Mouse (Mus musculus): Measurements from ENCODE around the gene Uaca. TPM values are rescaled to one million over a fixed set of nuclear protein-coding genes. Genes with fewer than 3 reads are reported as not detected.
A peak's percentile ranks its signal among the peaks of the same experiment; 100 is the strongest.

The Uaca gene
- polyA plus RNA-seq, 1 experiment, result 13.8 TPM

DNA sequence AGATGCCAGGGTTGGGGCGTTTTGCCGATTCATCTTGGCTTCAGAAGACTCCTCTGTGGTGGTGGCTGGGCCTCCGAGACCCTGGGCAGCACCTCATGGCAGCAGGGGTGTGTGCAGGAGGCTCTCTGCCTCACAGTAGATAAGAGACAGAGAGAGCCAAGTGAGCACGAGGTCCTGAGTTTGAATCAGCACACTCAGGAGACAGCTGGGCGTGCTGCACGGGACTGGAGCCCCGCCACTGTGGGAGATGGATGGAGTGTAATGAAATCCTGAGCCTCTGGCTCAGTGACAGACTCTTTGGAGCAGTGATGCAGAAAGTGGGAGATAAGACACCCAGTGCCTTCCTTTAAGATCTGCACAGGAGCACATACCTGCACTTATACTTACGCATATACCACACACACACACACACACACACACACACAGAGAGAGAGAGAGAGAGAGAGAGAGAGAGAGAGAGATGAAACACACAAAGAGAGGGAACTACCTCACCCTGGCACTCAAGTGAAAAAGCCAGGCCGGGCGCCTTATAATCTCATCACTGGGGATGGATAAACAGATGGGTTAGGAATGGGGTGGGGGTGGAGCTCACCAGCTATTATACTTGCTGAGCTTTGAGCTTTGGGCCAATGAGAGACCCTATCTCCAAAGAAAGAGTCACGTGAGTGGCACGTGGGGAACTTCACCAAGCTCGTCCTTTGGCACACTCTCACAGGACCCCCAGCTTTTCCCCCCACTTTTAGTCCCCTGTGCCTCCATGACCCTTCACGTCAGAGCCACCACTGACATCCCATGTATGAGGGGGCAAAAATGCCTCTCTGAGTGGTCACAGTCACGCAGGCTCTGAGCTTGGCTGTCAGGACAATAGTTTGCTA is 37.2 kb upstream of the Uaca start:
- peak; percentile 8 for DNase-seq
- no peak overlapping the region for H3K4me3 ChIP-seq (replicated peaks; ENCODE audit: extremely low read depth, low read depth, low read length)
- TF ChIP-seq CTCF (IDR thresholded peaks at IDR 0.05; ENCODE audit: insufficient read depth, low read length) (no peak), POLR2A (IDR thresholded peaks at IDR 0.05; ENCODE audit: borderline replicate concordance, extremely low read depth, low read depth, low read length) (no peak)
- H3K4me1 ChIP-seq (ENCODE audit: control insufficient read depth, insufficient read depth, low read length), result no peaks in the 10 kb centered on the region
- WGBS, result 75% methylated on average over 15 of the region's 15 CpGs

DNA sequence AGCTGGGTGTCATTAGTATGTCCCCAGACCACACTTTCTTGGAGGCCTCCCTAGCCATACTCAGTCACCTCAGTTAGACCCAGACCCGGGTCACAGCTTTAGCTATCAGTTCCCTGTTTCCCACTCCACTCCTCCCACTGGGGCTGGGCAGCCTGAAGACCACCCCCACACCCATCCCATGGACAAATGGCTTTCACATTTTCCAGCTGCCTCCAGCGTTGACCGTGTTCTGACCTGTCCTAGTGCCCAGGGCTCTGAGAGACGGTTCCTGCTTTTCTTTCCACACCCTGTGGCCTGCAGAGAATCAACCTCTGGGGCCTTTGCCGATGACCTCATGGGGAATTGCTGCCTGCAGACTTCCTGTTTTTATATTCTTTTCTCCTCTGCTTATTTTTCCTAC is 36.5 kb upstream of the Uaca start:
- Histone ChIP-seq H3K4me3 (replicated peaks; ENCODE audit: extremely low read depth, low read depth, low read length) (no peak overlapping the region), H3K4me1 (ENCODE audit: control insufficient read depth, insufficient read depth, low read length) (no peaks in the 10 kb centered on the region)
- DNase-seq, result no peak
- TF ChIP-seq CTCF (IDR thresholded peaks at IDR 0.05; ENCODE audit: insufficient read depth, low read length), result no peak
- no peak for TF ChIP-seq POLR2A (IDR thresholded peaks at IDR 0.05; ENCODE audit: borderline replicate concordance, extremely low read depth, low read depth, low read length)
- WGBS, result 26% methylated on average over 5 of the region's 5 CpGs

DNA sequence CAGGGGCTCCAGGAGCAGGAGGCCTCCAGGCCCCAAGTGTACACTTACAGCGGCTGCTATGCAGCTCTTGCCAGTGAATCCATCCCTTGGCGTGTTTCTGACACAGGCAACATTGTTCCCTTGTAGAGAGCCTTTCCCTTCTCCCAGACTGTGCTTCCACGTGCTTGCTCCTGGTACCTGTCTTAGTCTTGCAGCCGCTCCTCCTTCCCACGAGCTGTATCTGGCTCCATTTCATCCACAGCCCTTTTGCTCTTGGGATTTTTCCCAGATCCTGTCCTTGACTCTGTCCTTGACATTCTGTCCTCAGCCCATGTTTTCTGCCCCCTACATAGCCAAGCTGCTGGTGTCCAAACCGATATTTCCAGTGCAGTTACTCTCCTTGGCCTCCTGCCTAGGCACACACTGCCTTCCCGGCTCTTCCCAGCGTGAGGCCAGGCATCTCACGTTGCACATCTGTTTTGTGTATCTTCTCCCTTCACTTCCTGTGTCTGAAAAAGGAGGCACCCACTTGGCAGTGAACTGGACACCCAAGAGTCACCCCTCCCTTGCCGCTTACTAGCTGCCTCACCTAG is 34.8 kb upstream of the Uaca start:
- Histone ChIP-seq H3K4me3 (replicated peaks; ENCODE audit: extremely low read depth, low read depth, low read length) (no peak overlapping the region), H3K4me1 (ENCODE audit: control insufficient read depth, insufficient read depth, low read length) (no peaks in the 10 kb centered on the region)
- TF ChIP-seq CTCF (IDR thresholded peaks at IDR 0.05; ENCODE audit: insufficient read depth, low read length) (no peak), POLR2A (IDR thresholded peaks at IDR 0.05; ENCODE audit: borderline replicate concordance, extremely low read depth, low read depth, low read length) (no peak)
- DNase-seq, result no peak
- 58% methylated on average over 10 of the region's 10 CpGs for WGBS

DNA sequence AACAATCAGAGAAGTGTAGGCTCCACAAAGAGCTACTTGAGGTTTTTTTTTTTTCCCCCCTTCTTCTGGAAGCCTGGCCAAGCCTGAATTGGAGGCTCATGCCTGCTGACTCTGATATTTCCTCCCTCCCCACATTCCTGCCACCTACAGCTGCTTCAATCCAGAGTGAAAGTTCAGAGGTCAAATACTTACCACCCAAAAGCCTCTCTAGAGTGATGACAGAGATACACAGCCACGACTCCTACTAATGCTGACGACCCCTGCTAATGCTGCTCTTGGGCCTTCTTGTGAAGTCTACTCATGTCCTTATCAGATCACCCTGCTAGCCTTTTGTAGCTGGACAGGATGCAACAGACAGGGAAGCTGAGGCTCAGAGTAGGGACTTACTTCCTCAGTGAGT is 29.2 kb upstream of the Uaca start:
- DNase-seq, result no peak
- TF ChIP-seq CTCF (IDR thresholded peaks at IDR 0.05; ENCODE audit: insufficient read depth, low read length), result no peak
- TF ChIP-seq POLR2A (IDR thresholded peaks at IDR 0.05; ENCODE audit: borderline replicate concordance, extremely low read depth, low read depth, low read length), result no peak
- H3K4me1 ChIP-seq (ENCODE audit: control insufficient read depth, insufficient read depth, low read length), result no peaks in the 10 kb centered on the region
- no peak overlapping the region for H3K4me3 ChIP-seq (replicated peaks; ENCODE audit: extremely low read depth, low read depth, low read length)
- 17% methylated on average over 2 of the region's 2 CpGs for WGBS

DNA sequence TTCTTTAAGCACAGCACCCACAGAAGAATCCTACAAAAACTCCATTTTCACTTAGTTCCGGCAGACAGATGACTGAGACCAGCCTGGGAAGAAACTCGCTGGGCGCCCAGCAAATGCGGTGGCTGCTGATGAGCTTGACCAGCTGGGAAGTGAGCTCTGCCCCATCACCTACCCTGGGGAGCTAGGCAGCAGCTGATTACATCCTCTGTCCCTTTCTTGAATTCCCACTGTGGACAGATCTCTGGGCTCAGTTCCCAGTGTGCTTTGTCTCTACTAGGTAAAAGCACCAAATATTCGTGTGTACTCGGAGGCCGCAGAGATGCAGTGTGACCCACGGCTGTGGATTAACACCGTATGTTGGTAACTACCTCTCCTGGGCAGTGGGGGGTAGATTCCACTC is 25.9 kb upstream of the Uaca start:
- DNase-seq, result no peak
- 72% methylated on average over 9 of the region's 9 CpGs for WGBS
- no peak overlapping the region for H3K4me3 ChIP-seq (replicated peaks; ENCODE audit: extremely low read depth, low read depth, low read length)
- no peak for TF ChIP-seq POLR2A (IDR thresholded peaks at IDR 0.05; ENCODE audit: borderline replicate concordance, extremely low read depth, low read depth, low read length)
- no peak for TF ChIP-seq CTCF (IDR thresholded peaks at IDR 0.05; ENCODE audit: insufficient read depth, low read length)
- no peaks in the 10 kb centered on the region for H3K4me1 ChIP-seq (ENCODE audit: control insufficient read depth, insufficient read depth, low read length)

DNA sequence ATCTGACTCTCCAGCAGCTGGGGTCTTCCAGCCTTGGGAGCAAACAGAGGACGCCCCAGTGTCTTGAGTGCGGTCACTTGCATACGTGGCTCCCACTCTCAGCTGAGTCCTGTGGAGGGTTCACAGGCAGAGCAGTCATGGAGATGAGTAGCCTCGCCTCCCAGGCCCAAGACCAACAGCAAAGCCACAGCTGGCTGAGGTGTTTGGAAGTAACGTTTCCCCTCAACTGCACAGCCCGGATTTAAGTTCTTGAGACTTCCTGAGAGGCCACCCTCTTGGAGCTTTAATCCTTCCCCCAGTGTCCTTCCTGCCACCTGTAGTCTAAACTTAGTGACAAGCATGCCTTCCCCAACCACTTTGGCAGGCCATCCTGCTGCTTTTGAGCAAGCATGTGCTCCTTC is 24.6 kb upstream of the Uaca start:
- no peaks in the 10 kb centered on the region for H3K4me1 ChIP-seq (ENCODE audit: control insufficient read depth, insufficient read depth, low read length)
- no peak for DNase-seq
- TF ChIP-seq CTCF (IDR thresholded peaks at IDR 0.05; ENCODE audit: insufficient read depth, low read length), result no peak
- no peak for TF ChIP-seq POLR2A (IDR thresholded peaks at IDR 0.05; ENCODE audit: borderline replicate concordance, extremely low read depth, low read depth, low read length)
- H3K4me3 ChIP-seq (replicated peaks; ENCODE audit: extremely low read depth, low read depth, low read length), result no peak overlapping the region
- WGBS, result 45% methylated on average over 6 of the region's 6 CpGs

DNA sequence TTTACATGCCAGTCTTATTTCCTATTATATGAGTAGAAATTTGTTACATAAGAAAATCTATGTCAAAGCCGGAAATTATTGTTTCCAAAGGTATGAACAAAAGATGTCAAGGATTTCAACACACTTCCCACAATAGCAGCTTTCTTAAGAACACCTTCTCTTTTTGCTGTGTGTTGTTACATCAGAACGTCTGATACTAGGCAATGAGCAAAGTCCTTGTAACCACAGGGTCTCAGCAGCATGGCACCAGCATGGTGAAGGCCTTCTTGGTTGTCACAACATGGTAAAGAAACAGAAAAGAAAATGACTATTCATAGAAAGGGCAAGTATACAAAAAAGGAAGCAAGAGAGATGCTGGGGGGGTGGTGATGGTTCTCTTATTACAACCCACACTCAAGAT is 20.6 kb upstream of the Uaca start:
- no peak for DNase-seq
- H3K4me1 ChIP-seq (ENCODE audit: control insufficient read depth, insufficient read depth, low read length), result no peaks in the 10 kb centered on the region
- no peak for TF ChIP-seq CTCF (IDR thresholded peaks at IDR 0.05; ENCODE audit: insufficient read depth, low read length)
- no peak for TF ChIP-seq POLR2A (IDR thresholded peaks at IDR 0.05; ENCODE audit: borderline replicate concordance, extremely low read depth, low read depth, low read length)
- 86% methylated on average over 2 of the region's 2 CpGs for WGBS
- H3K4me3 ChIP-seq (replicated peaks; ENCODE audit: extremely low read depth, low read depth, low read length), result no peak overlapping the region

DNA sequence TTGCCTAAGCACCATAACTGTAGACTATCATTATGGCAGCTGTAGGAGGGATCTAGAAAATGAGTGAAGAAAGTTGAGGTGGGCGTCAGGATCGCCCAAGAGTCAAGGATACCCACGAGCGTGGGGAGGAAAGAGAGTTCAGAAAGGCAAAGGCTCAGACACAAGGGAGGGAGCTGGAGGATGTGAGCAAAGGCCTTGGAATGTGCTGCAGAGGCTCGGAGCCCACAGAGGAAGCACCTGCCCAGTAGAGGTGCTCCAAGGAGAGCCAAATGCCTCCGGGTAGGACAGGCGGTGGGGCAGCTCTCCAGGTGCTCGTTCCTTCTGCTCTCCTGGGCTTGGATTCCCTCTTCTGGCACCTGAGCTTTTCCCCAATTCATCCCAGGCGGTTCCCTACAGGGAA is 17.4 kb upstream of the Uaca start:
- DNase-seq, result no peak
- Histone ChIP-seq H3K4me1 (ENCODE audit: control insufficient read depth, insufficient read depth, low read length) (no peaks in the 10 kb centered on the region), H3K4me3 (replicated peaks; ENCODE audit: extremely low read depth, low read depth, low read length) (no peak overlapping the region)
- WGBS, result 60% methylated on average over 9 of the region's 9 CpGs
- TF ChIP-seq CTCF (IDR thresholded peaks at IDR 0.05; ENCODE audit: insufficient read depth, low read length), result no peak
- TF ChIP-seq POLR2A (IDR thresholded peaks at IDR 0.05; ENCODE audit: borderline replicate concordance, extremely low read depth, low read depth, low read length), result no peak

DNA sequence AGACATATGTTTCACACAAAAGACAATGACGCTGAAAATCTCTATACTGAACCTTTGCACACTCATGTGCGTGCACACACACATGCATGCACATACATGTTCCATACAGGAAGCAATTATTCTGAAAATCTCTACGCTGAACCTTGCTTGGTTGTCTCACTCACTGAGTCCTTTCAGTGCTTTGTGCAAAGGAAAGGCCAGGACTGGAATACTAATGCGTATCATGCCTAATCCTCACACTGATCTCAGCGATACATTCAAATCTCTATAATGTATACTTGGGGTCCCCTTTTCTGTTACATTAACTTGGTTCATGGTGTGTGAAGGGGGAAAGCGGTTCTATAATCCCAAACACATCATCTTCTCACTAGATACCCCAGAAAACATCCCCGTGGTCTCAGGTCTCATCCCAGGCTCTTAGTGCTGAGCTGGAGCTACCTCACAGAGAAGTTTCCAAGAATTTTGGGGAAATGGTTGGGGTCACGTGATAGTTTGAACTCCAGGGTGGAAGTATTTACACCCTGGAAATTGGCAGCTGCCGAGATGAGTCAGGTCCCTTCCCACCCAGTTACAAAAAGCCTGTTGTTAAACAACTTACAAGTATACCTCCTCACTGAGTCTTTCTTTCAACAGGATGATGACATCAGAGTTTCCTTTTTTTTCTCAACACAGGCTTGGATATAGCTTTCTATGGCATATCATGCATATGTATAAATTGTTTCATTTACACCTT is 12.1 kb upstream of the Uaca start:
- no peak overlapping the region for H3K4me3 ChIP-seq (replicated peaks; ENCODE audit: extremely low read depth, low read depth, low read length)
- TF ChIP-seq CTCF (IDR thresholded peaks at IDR 0.05; ENCODE audit: insufficient read depth, low read length), result no peak
- no peak for TF ChIP-seq POLR2A (IDR thresholded peaks at IDR 0.05; ENCODE audit: borderline replicate concordance, extremely low read depth, low read depth, low read length)
- no peaks in the 10 kb centered on the region for H3K4me1 ChIP-seq (ENCODE audit: control insufficient read depth, insufficient read depth, low read length)
- 79% methylated on average over 9 of the region's 9 CpGs for WGBS
- DNase-seq, result no peak

All from lung, adult 2 months (tissue).